10 mouse cellular contexts compared by ENCODE assay signal in the genomic region with DNA sequence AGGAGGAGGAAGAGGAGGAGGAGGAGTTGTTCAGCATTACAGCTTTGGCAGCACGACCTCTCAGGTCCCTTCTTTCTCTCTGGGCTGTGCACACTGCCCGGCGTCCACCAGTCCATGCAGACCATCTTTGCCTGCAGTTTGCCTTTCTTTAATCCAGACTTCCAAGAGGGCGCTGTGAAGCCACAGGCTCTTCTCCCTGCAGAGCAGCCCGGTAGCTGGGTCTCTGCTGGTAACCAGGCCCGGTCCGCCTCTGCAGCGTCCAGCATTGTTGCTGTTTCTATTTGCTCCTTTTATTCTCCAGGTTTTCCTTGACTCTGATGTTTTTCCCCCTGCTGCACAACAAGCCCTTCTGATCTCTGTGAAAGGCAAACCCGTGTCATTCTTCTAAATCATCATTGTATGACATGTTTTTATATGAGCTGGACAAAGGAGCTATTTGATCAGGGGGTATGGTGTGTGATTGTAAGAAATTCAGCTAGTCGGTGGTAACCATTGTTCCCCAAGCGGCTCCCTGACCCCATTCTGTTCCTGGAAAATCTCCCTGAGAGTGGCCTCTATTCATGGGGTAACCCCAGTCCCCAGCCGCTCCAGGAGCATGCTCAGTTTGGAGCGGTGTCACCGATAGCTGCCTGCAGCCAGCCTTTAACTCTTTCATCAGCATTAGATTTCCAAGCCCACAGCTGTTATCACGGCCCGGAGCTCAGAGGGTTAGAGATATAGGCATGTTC. TPM values are rescaled to one million over a fixed set of nuclear protein-coding genes. Genes with fewer than 3 reads are reported as not detected.
A peak's percentile ranks its signal among the peaks of the same experiment; 100 is the strongest.
DNase-seq lines count a peak whose midpoint lies in the region; ATAC-seq and TF ChIP-seq lines count a peak whose summit lies in the region.
"Had no signal": no experiment of that assay in that cellular context is flagged by ENCODE, and none has a peak within 500 bp of the region (broad histone marks: within the 10 kb centered on the region; RNA-seq: fewer than 3 reads in every experiment).

No protein-coding gene starts in this region.

- no peak for TF ChIP-seq POLR2A in thymus, adult 2 months (IDR thresholded peaks at IDR 0.05; ENCODE audit: control insufficient read depth, extremely low read depth, insufficient read depth, low read length, poor library complexity)

- intact Hi-C loops in heart, postnatal 25 days (cut with DNase I), result no loop called here

- WGBS in heart, embryonic 13.5 days, result 10% methylated on average over 16 of the region's 16 CpGs
- 66% methylated on average over 16 of the region's 16 CpGs for WGBS in thymus, adult 2 months

- peak overlapping the region; percentile 67 for H3K4me2 ChIP-seq in heart, embryonic 13.5 days

- no peaks in the 10 kb centered on the region for H3K36me3 ChIP-seq in heart, embryonic 13.5 days
- no peaks in the 10 kb centered on the region for H3K36me3 ChIP-seq in thymus, adult 2 months (ENCODE audit: control insufficient read depth, insufficient read depth, low read length)

- peak overlapping the region; percentile 70 for H3K9ac ChIP-seq in heart, embryonic 13.5 days

- H3K27ac ChIP-seq in heart, embryonic 13.5 days (replicated peaks), result peak overlapping the region; percentile 26; the same call in 1 of the 2 replicates
- H3K27ac ChIP-seq in thymus, adult 2 months (ENCODE audit: control insufficient read depth, insufficient read depth, low read length), result no peak overlapping the region

- peak; percentile 93 for DNase-seq in heart, adult 11 months
- DNase-seq in heart, postnatal 25 days (ENCODE audit: low spot score), result no peak
- DNase-seq in embryo, embryonic 10 days (ENCODE audit: low spot score), result peak; percentile 80
- peak; percentile 62 to 76 for DNase-seq in kidney, postnatal 4 days
- peak; percentile 65 for DNase-seq in lung, postnatal 10 days
- DNase-seq in right cerebral cortex, postnatal 14 days, result peak; percentile 40
- DNase-seq in thymus, adult 2 months, result no peak

- ATAC-seq in heart, embryonic 13.5 days (ENCODE audit: extremely low read depth, insufficient number of reproducible peaks, low FRiP score, low TSS enrichment), result no peak; the same call in 1 of the 2 replicates

- H3K9me3 ChIP-seq in heart, embryonic 13.5 days, result no peaks in the 10 kb centered on the region

- 0 out of 2 replicates have a peak, but pooled peaks cover 3% of the 10 kb centered on the region for H3K27me3 ChIP-seq in heart, embryonic 13.5 days (replicated peaks)
- H3K27me3 ChIP-seq in thymus, adult 2 months (ENCODE audit: control insufficient read depth, insufficient read depth, low read length), result no peaks in the 10 kb centered on the region

- H3K4me3 ChIP-seq in heart, embryonic 13.5 days, result peak overlapping the region; percentile 38
- no peak overlapping the region for H3K4me3 ChIP-seq in thymus, adult 2 months (ENCODE audit: control insufficient read depth, insufficient read depth, low read length)
- H3K4me3 ChIP-seq: erythroblast, embryonic 14.5 days had no signal

- no peak for TF ChIP-seq CTCF in thymus, adult 2 months (IDR thresholded peaks at IDR 0.05; ENCODE audit: borderline replicate concordance, control insufficient read depth, extremely low read depth, insufficient read depth, low read length, poor library complexity)

- H3K4me1 ChIP-seq in heart, embryonic 13.5 days, result peaks cover 17% of the 10 kb centered on the region
- no peaks in the 10 kb centered on the region; the same call in 1 of the 2 replicates for H3K4me1 ChIP-seq in thymus, adult 2 months (replicated peaks; ENCODE audit: control insufficient read depth, insufficient read depth, low read length)

RNA-seq across cellular contexts. Expression of a gene that starts 25.1 kb away (rescaled TPM):
- total RNA-seq in heart, postnatal 25 days (2021), result not detected
- 0.25 and 0.37 TPM in 2 replicates for polyA plus RNA-seq in heart, embryonic 13.5 days (2015; fragmentation: Nextera tagmentation; extraction: Ambion mirVana)
- 0.26 and 0.33 TPM in 2 replicates for polyA plus RNA-seq in thymus, adult 2 months (2012; rRNA removed)
- total RNA-seq: neutrophil, adult 5-6 weeks had no signal
- polyA plus RNA-seq: erythroblast, embryonic 14.5 days had no signal

RNA-seq across cellular contexts. Expression of a gene that starts 31.7 kb away (rescaled TPM):
- total RNA-seq in heart, postnatal 25 days (2021), result 10 to 100 TPM; 16.9 TPM
- 9.9 and 11.2 TPM in 2 replicates for polyA plus RNA-seq in heart, embryonic 13.5 days (2015; fragmentation: Nextera tagmentation; extraction: Ambion mirVana)
- 146 and 167 TPM in 2 replicates for polyA plus RNA-seq in thymus, adult 2 months (2012; rRNA removed)

RNA-seq across cellular contexts. Expression of a gene that starts 57.5 kb away (rescaled TPM):
- total RNA-seq in heart, postnatal 25 days (2021), result 10 to 100 TPM; 29.7 to 30.4 TPM
- 3.3 and 3.8 TPM in 2 replicates for polyA plus RNA-seq in heart, embryonic 13.5 days (2015; fragmentation: Nextera tagmentation; extraction: Ambion mirVana)
- polyA plus RNA-seq in thymus, adult 2 months (2012; rRNA removed), result 135 and 145 TPM in 2 replicates

Comparison
In these comparisons a context has a peak if more than half of its experiments do, and no peak if none do; other contexts are left out.
1. DNase-seq: peak in heart, adult 11 months (single experiment), embryo, embryonic 10 days (single experiment), kidney, postnatal 4 days (2 of 2), lung, postnatal 10 days (single experiment) and right cerebral cortex, postnatal 14 days (single experiment); none in heart, postnatal 25 days (single experiment) and thymus, adult 2 months (single experiment).
2. RNA of a gene that starts 31.7 kb away (polyA plus RNA-seq): 146 to 167 TPM in thymus, adult 2 months; 9.9 to 11.2 TPM in heart, embryonic 13.5 days; every median in the first group is over 10 times any median in the second.
3. RNA of a gene that starts 57.5 kb away (polyA plus RNA-seq): 135 to 145 TPM in thymus, adult 2 months; 3.3 to 3.8 TPM in heart, embryonic 13.5 days; every median in the first group is over 10 times any median in the second.